20 mouse cellular contexts compared by ENCODE assay signal in genomic region chr5:147539815-147540214, GRCm38 (mm10).
"Had no signal": no experiment of that assay in that cellular context is flagged by ENCODE, and none has a peak within 500 bp of the region (broad histone marks: within the 10 kb centered on the region; RNA-seq: fewer than 3 reads in every experiment).

No protein-coding gene starts in this region.

- DNase-seq: lung, adult 2 months; lung, postnatal 14 days; lung, postnatal 36 days; retina, postnatal 1 day; right cerebral cortex, postnatal 25 days; right cerebral cortex, postnatal 4 days; spleen, adult 18-20 months; thymus, adult 2 months; thymus, postnatal 25 days; thymus, postnatal 4 days had no signal

- H3K9me3 ChIP-seq: lung, embryonic 15.5 days; midbrain, embryonic 10.5 days; midbrain, embryonic 13.5 days; midbrain, embryonic 15.5 days; neural tube, embryonic 13.5 days; neural tube, embryonic 15.5 days had no signal

- H3K4me1 ChIP-seq: lung, embryonic 15.5 days; midbrain, embryonic 10.5 days; midbrain, embryonic 13.5 days; midbrain, embryonic 15.5 days; neural tube, embryonic 13.5 days; neural tube, embryonic 15.5 days had no signal

- H3K4me3 ChIP-seq: lung, embryonic 15.5 days; midbrain, embryonic 10.5 days; midbrain, embryonic 13.5 days; midbrain, embryonic 15.5 days; myocyte; neural tube, embryonic 13.5 days; neural tube, embryonic 15.5 days had no signal

- ATAC-seq: liver, postnatal 0 days; lung, postnatal 0 days; midbrain, embryonic 13.5 days; midbrain, embryonic 15.5 days had no signal

- H3K27me3 ChIP-seq: lung, embryonic 15.5 days; midbrain, embryonic 13.5 days; midbrain, embryonic 15.5 days; neural tube, embryonic 13.5 days; neural tube, embryonic 15.5 days had no signal

- H3K27ac ChIP-seq: lung, embryonic 15.5 days; macrophage; midbrain, embryonic 10.5 days; midbrain, embryonic 13.5 days; midbrain, embryonic 15.5 days; neural tube, embryonic 13.5 days; neural tube, embryonic 15.5 days had no signal

- H3K9ac ChIP-seq: liver, postnatal 0 days; lung, embryonic 15.5 days; midbrain, embryonic 13.5 days; midbrain, embryonic 15.5 days; neural tube, embryonic 13.5 days; neural tube, embryonic 15.5 days had no signal

- H3K4me2 ChIP-seq: lung, embryonic 15.5 days; midbrain, embryonic 13.5 days; midbrain, embryonic 15.5 days; neural tube, embryonic 13.5 days; neural tube, embryonic 15.5 days had no signal
